Mouse (Mus musculus) c-Kit-positive CD71-positive TER-119-positive erythroid progenitor cells, embryonic 14.5 days (primary cell): ENCODE results near the gene Mterf1b.
"Not testable (repeated sequence)": the region's sequence is repeated elsewhere in the genome, so short reads cannot be mapped to it uniquely, and the experiment has no call there.

Source experiments
- DNase-seq: peaks from one replicate; pipeline ENCODE4 v3.0.0-alpha.2; 2013; ENCODE audit warnings: low spot score

Mterf1b gene

GRCm38 (mm10) chr5:4191671-4192480, at the start of gene Mterf1b:
Gene Mterf1b, plus strand, starts transcription at chr5:4192367.
- DNase-seq: not testable (repeated sequence)

GRCm38 (mm10) chr5:4159418-4160071, 32.6 kb upstream of the Mterf1b start:
- DNase-seq: not testable (repeated sequence)

GRCm38 (mm10) chr5:4161554-4161953, 30.6 kb upstream of the Mterf1b start:
- DNase-seq: no peak

- no peak for DNase-seq
Measured at GRCm38 (mm10) chr5:4162461-4162860, 29.7 kb upstream of the Mterf1b start.

- DNase-seq: not testable (repeated sequence)
Measured at GRCm38 (mm10) chr5:4167813-4168529, 24.2 kb upstream of the Mterf1b start.

GRCm38 (mm10) chr5:4168530-4168926, 23.6 kb upstream of the Mterf1b start:
- DNase-seq: not testable (repeated sequence)

GRCm38 (mm10) chr5:4176421-4176820, 15.7 kb upstream of the Mterf1b start:
- DNase-seq: not testable (repeated sequence)

GRCm38 (mm10) chr5:4179364-4179763, 12.8 kb upstream of the Mterf1b start:
- DNase-seq: no peak

- no peak for DNase-seq
Measured at GRCm38 (mm10) chr5:4186815-4187214, 5.4 kb upstream of the Mterf1b start.

GRCm38 (mm10) chr5:4192481-4193246, 497 bp downstream of the Mterf1b start:
- DNase-seq: peak; percentile 30

- peak; percentile 8 for DNase-seq
Measured at GRCm38 (mm10) chr5:4193247-4193628, 1.1 kb downstream of the Mterf1b start.

- no peak for DNase-seq
Measured at GRCm38 (mm10) chr5:4194166-4194565, 2.0 kb downstream of the Mterf1b start.

- DNase-seq: no peak
Measured at GRCm38 (mm10) chr5:4195086-4195485, 2.9 kb downstream of the Mterf1b start.

GRCm38 (mm10) chr5:4201368-4201767, 9.2 kb downstream of the Mterf1b start:
- DNase-seq: no peak

GRCm38 (mm10) chr5:4202276-4202810, 10.2 kb downstream of the Mterf1b start:
- not testable (repeated sequence) for DNase-seq

GRCm38 (mm10) chr5:4210082-4210481, 17.9 kb downstream of the Mterf1b start:
- not testable (repeated sequence) for DNase-seq

GRCm38 (mm10) chr5:4221309-4221708, 29.1 kb downstream of the Mterf1b start:
- no peak for DNase-seq

GRCm38 (mm10) chr5:4221981-4222623, 29.9 kb downstream of the Mterf1b start:
- no peak for DNase-seq

- DNase-seq: no peak
Measured at GRCm38 (mm10) chr5:4232163-4232562, 40.0 kb downstream of the Mterf1b start.

GRCm38 (mm10) chr5:4234505-4234904, 42.3 kb downstream of the Mterf1b start:
- no peak for DNase-seq

GRCm38 (mm10) chr5:4240120-4240519, 48.0 kb downstream of the Mterf1b start:
- no peak for DNase-seq
